In the genomic region with DNA sequence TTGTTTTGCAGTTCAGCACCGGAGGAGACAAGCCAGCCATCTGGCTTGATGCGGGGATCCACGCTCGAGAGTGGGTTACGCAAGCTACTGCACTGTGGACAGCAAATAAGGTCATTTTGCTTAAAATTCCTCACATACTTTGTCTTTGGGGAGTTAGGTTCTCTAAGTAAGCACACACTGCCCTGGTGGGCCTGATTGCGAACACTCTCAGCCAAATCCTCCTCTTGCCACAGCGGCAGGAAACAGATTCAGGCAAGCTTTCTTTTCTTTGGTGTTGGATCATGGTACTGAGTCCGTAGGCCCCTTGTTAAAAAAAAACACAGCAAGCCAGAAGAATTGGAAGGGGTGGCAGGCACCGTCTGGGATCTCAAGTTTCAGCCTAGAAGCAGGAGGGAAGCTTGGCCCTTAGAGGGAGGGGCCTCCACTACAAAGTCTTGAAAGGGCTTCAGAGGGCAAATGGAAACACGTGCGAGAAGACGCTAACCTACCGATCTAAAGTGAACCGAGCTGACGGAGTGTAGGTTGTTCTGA, we compare ENCODE assay signal across 9 mouse cellular contexts. TPM values are rescaled to one million over a fixed set of nuclear protein-coding genes. Genes with fewer than 3 reads are reported as not detected.
DNase-seq lines count a peak whose midpoint lies in the region; ATAC-seq and TF ChIP-seq lines count a peak whose summit lies in the region.
"Had no signal": no experiment of that assay in that cellular context is flagged by ENCODE, and none has a peak within 500 bp of the region (broad histone marks: within the 10 kb centered on the region; RNA-seq: fewer than 3 reads in every experiment).

No protein-coding gene starts in this region.

- H3K9me3 ChIP-seq in forebrain, embryonic 15.5 days, result no peaks in the 10 kb centered on the region
- H3K9me3 ChIP-seq in liver, embryonic 13.5 days (replicated peaks), result no peaks in the 10 kb centered on the region
- no peaks in the 10 kb centered on the region for H3K9me3 ChIP-seq in stomach, postnatal 0 days (ENCODE audit: control insufficient read depth, low read length)

- peak overlapping the region; percentile 75 for H3K27ac ChIP-seq in forebrain, embryonic 15.5 days (replicated peaks)
- H3K27ac ChIP-seq in liver, embryonic 13.5 days, result no peak overlapping the region; the same call in 1 of the 2 replicates
- peak overlapping the region; percentile 69 for H3K27ac ChIP-seq in stomach, postnatal 0 days (replicated peaks)

- ATAC-seq in forebrain, embryonic 15.5 days (replicated peaks), result no peak
- no peak for ATAC-seq in liver, embryonic 13.5 days (ENCODE audit: low read depth)
- no peak for ATAC-seq in stomach, postnatal 0 days (ENCODE audit: low FRiP score, low TSS enrichment)
- no peak for ATAC-seq in activated CD4-positive, CD25-positive, alpha-beta regulatory T cell, adult 4 months

- peak overlapping the region; percentile 22; the same call in 1 of the 2 replicates for H3K4me2 ChIP-seq in forebrain, embryonic 15.5 days (replicated peaks)
- peak overlapping the region; percentile 33; the same call in 1 of the 2 replicates for H3K4me2 ChIP-seq in liver, embryonic 13.5 days
- no peak overlapping the region; the same call in 1 of the 2 replicates for H3K4me2 ChIP-seq in stomach, postnatal 0 days (replicated peaks; ENCODE audit: low read depth)

- 13% methylated on average over 15 of the region's 15 CpGs for WGBS in forebrain, embryonic 15.5 days
- 16% methylated on average over 15 of the region's 15 CpGs for WGBS in liver, embryonic 13.5 days (ENCODE audit: insufficient replicate concordance)
- WGBS in stomach, postnatal 0 days, result 21% methylated on average over 15 of the region's 15 CpGs

- no peaks in the 10 kb centered on the region for H3K36me3 ChIP-seq in forebrain, embryonic 15.5 days
- no peaks in the 10 kb centered on the region for H3K36me3 ChIP-seq in liver, embryonic 13.5 days
- no peaks in the 10 kb centered on the region for H3K36me3 ChIP-seq in stomach, postnatal 0 days (ENCODE audit: control insufficient read depth, insufficient read depth, low read length)

- TF ChIP-seq EP300 in stomach, postnatal 0 days (optimal IDR thresholded peaks at IDR 0.05), result no peak

- H3K9ac ChIP-seq in forebrain, embryonic 15.5 days (replicated peaks), result peak overlapping the region; percentile 31
- H3K9ac ChIP-seq in liver, embryonic 13.5 days, result no peak overlapping the region
- H3K9ac ChIP-seq in stomach, postnatal 0 days (ENCODE audit: low read length), result no peak overlapping the region

- no peaks in the 10 kb centered on the region for H3K27me3 ChIP-seq in forebrain, embryonic 15.5 days
- peaks cover 81% of the 10 kb centered on the region for H3K27me3 ChIP-seq in liver, embryonic 13.5 days
- H3K27me3 ChIP-seq in stomach, postnatal 0 days (ENCODE audit: control insufficient read depth, insufficient read depth, low read length), result no peaks in the 10 kb centered on the region

- H3K4me3 ChIP-seq in forebrain, embryonic 15.5 days, result no peak overlapping the region
- H3K4me3 ChIP-seq in liver, embryonic 13.5 days (replicated peaks), result no peak overlapping the region
- no peak overlapping the region for H3K4me3 ChIP-seq in stomach, postnatal 0 days (ENCODE audit: low read depth, low read length)

- no peak for TF ChIP-seq CTCF in stomach, postnatal 0 days (IDR thresholded peaks at IDR 0.05; ENCODE audit: low read depth)

- peaks cover 60% of the 10 kb centered on the region for H3K4me1 ChIP-seq in forebrain, embryonic 15.5 days
- H3K4me1 ChIP-seq in liver, embryonic 13.5 days (replicated peaks), result peaks cover 10% of the 10 kb centered on the region; the same call in 1 of the 2 replicates
- peaks cover 5% of the 10 kb centered on the region for H3K4me1 ChIP-seq in stomach, postnatal 0 days (replicated peaks; ENCODE audit: control insufficient read depth, insufficient read depth)

- peak; percentile 38 for DNase-seq in adrenal gland, postnatal 14 days
- no peak for DNase-seq in adrenal gland, postnatal 10 days
- DNase-seq in ES-CJ7 (ENCODE audit: low read depth, low spot score), result peak; percentile 80
- no peak for DNase-seq in liver, embryonic 13.5 days
- no peak for DNase-seq in stomach, postnatal 0 days (ENCODE audit: low spot score)
- DNase-seq in cerebellum, adult 11 months, result no peak

RNA-seq across cellular contexts. Expression of a gene that starts 7.9 kb away (rescaled TPM):
- total RNA-seq in adrenal gland, postnatal 14 days (2021), result 0.56 and 0.90 TPM in 2 replicates
- total RNA-seq in adrenal gland, postnatal 10 days (2021), result 1 to 10 TPM in 1 of 2 experiments, under 1 TPM in 1; 0.90 to 2.8 TPM
- polyA plus RNA-seq in forebrain, embryonic 15.5 days (2015; fragmentation: Nextera tagmentation; extraction: Ambion mirVana), result 4.7 and 5.3 TPM in 2 replicates
- polyA plus RNA-seq in liver, embryonic 13.5 days (2015; fragmentation: Nextera tagmentation; extraction: Ambion mirVana), result 1.1 and 2.5 TPM in 2 replicates
- polyA plus RNA-seq in stomach, postnatal 0 days (2015; fragmentation: Nextera tagmentation; extraction: Ambion mirVana), result 1.7 and 2.6 TPM in 2 replicates
- polyA plus RNA-seq in activated CD4-positive, CD25-positive, alpha-beta regulatory T cell, adult 4 months (2017; shearing (Covaris generic)), result under 1 TPM in 1 of 2 experiments, not detected in 1; 0.34 TPM
- total RNA-seq: neutrophil, adult 5-6 weeks had no signal

RNA-seq across cellular contexts. Expression of a gene that starts 18.9 kb away (rescaled TPM):
- 1.7 and 2.1 TPM in 2 replicates for total RNA-seq in adrenal gland, postnatal 14 days (2021)
- total RNA-seq in adrenal gland, postnatal 10 days (2021), result 1 to 10 TPM; 1.4 to 1.7 TPM
- polyA plus RNA-seq in forebrain, embryonic 15.5 days (2015; fragmentation: Nextera tagmentation; extraction: Ambion mirVana), result 1.9 and 2.0 TPM in 2 replicates
- 0.13 and 0.16 TPM in 2 replicates for polyA plus RNA-seq in liver, embryonic 13.5 days (2015; fragmentation: Nextera tagmentation; extraction: Ambion mirVana)
- polyA plus RNA-seq in stomach, postnatal 0 days (2015; fragmentation: Nextera tagmentation; extraction: Ambion mirVana), result 32.7 and 33.7 TPM in 2 replicates
- under 1 TPM in 1 of 2 experiments, not detected in 1; 0.16 TPM for polyA plus RNA-seq in activated CD4-positive, CD25-positive, alpha-beta regulatory T cell, adult 4 months (2017; shearing (Covaris generic))
- total RNA-seq: neutrophil, adult 5-6 weeks had no signal

RNA-seq across cellular contexts. Expression of a gene that starts 39.6 kb away (rescaled TPM):
- total RNA-seq in adrenal gland, postnatal 14 days (2021), result 0.33 TPM in 1 of 2 replicates, not detected in the other
- total RNA-seq in adrenal gland, postnatal 10 days (2021), result under 1 TPM; 0.24 to 0.27 TPM
- polyA plus RNA-seq in forebrain, embryonic 15.5 days (2015; fragmentation: Nextera tagmentation; extraction: Ambion mirVana), result 0.14 TPM in 1 of 2 replicates, not detected in the other
- polyA plus RNA-seq in liver, embryonic 13.5 days (2015; fragmentation: Nextera tagmentation; extraction: Ambion mirVana), result 0.12 and 0.30 TPM in 2 replicates
- not detected in 2 replicates for polyA plus RNA-seq in stomach, postnatal 0 days (2015; fragmentation: Nextera tagmentation; extraction: Ambion mirVana)
- not detected for polyA plus RNA-seq in activated CD4-positive, CD25-positive, alpha-beta regulatory T cell, adult 4 months (2017; shearing (Covaris generic))
- total RNA-seq: neutrophil, adult 5-6 weeks had no signal

RNA-seq across cellular contexts. Expression of a gene that starts 39.7 kb away (rescaled TPM):
- total RNA-seq in adrenal gland, postnatal 14 days (2021), result 24.1 and 24.7 TPM in 2 replicates
- total RNA-seq in adrenal gland, postnatal 10 days (2021), result 10 to 100 TPM; 20.2 to 24.3 TPM
- polyA plus RNA-seq in forebrain, embryonic 15.5 days (2015; fragmentation: Nextera tagmentation; extraction: Ambion mirVana), result 32.6 and 34.1 TPM in 2 replicates
- polyA plus RNA-seq in liver, embryonic 13.5 days (2015; fragmentation: Nextera tagmentation; extraction: Ambion mirVana), result 22.6 and 24.8 TPM in 2 replicates
- 13.0 and 13.7 TPM in 2 replicates for polyA plus RNA-seq in stomach, postnatal 0 days (2015; fragmentation: Nextera tagmentation; extraction: Ambion mirVana)
- polyA plus RNA-seq in activated CD4-positive, CD25-positive, alpha-beta regulatory T cell, adult 4 months (2017; shearing (Covaris generic)), result 10 to 100 TPM; 48.4 to 59.2 TPM

Comparison
In these comparisons a context has a peak if more than half of its experiments do, and no peak if none do; other contexts are left out.
1. DNase-seq: peak in adrenal gland, postnatal 14 days (single experiment) and ES-CJ7 (single experiment); none in adrenal gland, postnatal 10 days (single experiment), liver, embryonic 13.5 days (single experiment), stomach, postnatal 0 days (single experiment) and cerebellum, adult 11 months (single experiment).
2. RNA of a gene that starts 18.9 kb away (polyA plus RNA-seq): 32.7 to 33.7 TPM in stomach, postnatal 0 days; 1.9 to 2.0 TPM in forebrain, embryonic 15.5 days, 0.16 TPM in activated CD4-positive, CD25-positive, alpha-beta regulatory T cell, adult 4 months and 0.13 to 0.16 TPM in liver, embryonic 13.5 days; every median in the first group is over 10 times any median in the second.